Mouse (Mus musculus) heart, embryonic 12.5 days (tissue): ENCODE data around the gene Thada. TPM values are rescaled to one million over a fixed set of nuclear protein-coding genes. Genes with fewer than 3 reads are reported as not detected.

ENCODE experiments used
- polyA plus RNA-seq: library from polyadenylated mRNA; unstranded; fragments of >200 nt; fragmentation: Nextera tagmentation; extraction: Ambion mirVana; gene quantifications from 2 replicates; pipeline ENCODE4 v1.2.1, GENCODE M21; 2016

The Thada gene
- polyA plus RNA-seq, 1 experiment from 2014 or later, result 6.4 TPM

Other genes starting within 250 kb of the Thada start
- 3.3 and 3.6 TPM in 2 replicates for gene Plekhh2, start 45.7 kb upstream of the Thada start, polyA plus RNA-seq
- 9.6 and 10.1 TPM in 2 replicates for gene Dync2li1, start 160.3 kb upstream of the Thada start, polyA plus RNA-seq
- gene Abcg8, start 210.1 kb upstream of the Thada start, polyA plus RNA-seq, result not detected in 2 replicates
- gene Abcg5, start 216.8 kb upstream of the Thada start, polyA plus RNA-seq, result 0.39 and 0.42 TPM in 2 replicates